Mouse (Mus musculus) limb, embryonic 14.5 days (tissue): ENCODE measurements around the gene Ptprt. TPM values are rescaled to one million over a fixed set of nuclear protein-coding genes. Genes with fewer than 3 reads are reported as not detected.
A peak's percentile ranks its signal among the peaks of the same experiment; 100 is the strongest.

Experiments
- ATAC-seq: fragments of 200-750 bp; cut with Nextera tagmentation; 2 replicates; pipeline ENCODE4 v1.8.0; 2017; ENCODE audit warnings: low read depth, moderate number of reproducible peaks, moderate TSS enrichment; ENCODE audit not compliant: low FRiP score
- DNase-seq: peaks from one replicate; pipeline ENCODE4 v3.0.0-alpha.2; 2015; ENCODE audit warnings: low spot score
- H3K27ac ChIP-seq: fragments of 300-500 bp; sonication (generic); replicated peaks from 2 replicates; pipeline ENCODE4 v1.5.1; 2014; ENCODE audit warnings: low read depth, mild to moderate bottlenecking, low read length, moderate library complexity, mixed read lengths
- H3K27me3 ChIP-seq: fragments of 300-500 bp; sonication (generic); 2 replicates; pipeline ENCODE4 v1.6.1; 2014; ENCODE audit warnings: low read length, mixed read lengths; ENCODE audit not compliant: control insufficient read depth, insufficient read depth
- H3K36me3 ChIP-seq: fragments of 300-500 bp; sonication (generic); 2 replicates; pipeline ENCODE4 v1.6.1; 2014; ENCODE audit warnings: mild to moderate bottlenecking, low read length, moderate library complexity, mixed read lengths; ENCODE audit not compliant: control insufficient read depth, insufficient read depth
- H3K4me1 ChIP-seq: fragments of 300-500 bp; sonication (generic); 2 replicates; pipeline ENCODE4 v1.6.1; 2014; ENCODE audit warnings: antibody characterized with exemption, low read length, mixed read lengths; ENCODE audit not compliant: control insufficient read depth, insufficient read depth
- H3K4me2 ChIP-seq: fragments of 300-500 bp; sonication (generic); replicated peaks from 2 replicates; pipeline ENCODE4 v1.6.1; 2014; ENCODE audit warnings: low read depth, mild to moderate bottlenecking, low read length, moderate library complexity; ENCODE audit not compliant: severe bottlenecking
- H3K4me3 ChIP-seq: fragments of 300-500 bp; sonication (generic); replicated peaks from 2 replicates; pipeline ENCODE4 v1.5.1; 2014; ENCODE audit warnings: low read length
- H3K9ac ChIP-seq: fragments of 300-500 bp; sonication (generic); 2 replicates; pipeline ENCODE4 v1.6.1; 2014; ENCODE audit warnings: mild to moderate bottlenecking, low read depth, low read length, moderate library complexity; ENCODE audit not compliant: severe bottlenecking
- H3K9me3 ChIP-seq: fragments of 300-500 bp; sonication (generic); 2 replicates; pipeline ENCODE4 v1.6.1; 2016; ENCODE audit warnings: low read length; ENCODE audit not compliant: control insufficient read depth
- POLR2A ChIP-seq: fragments of 200-500 bp; IDR thresholded peaks from 2 replicates; pipeline ENCODE4 v1.8.0; 2012; ENCODE audit warnings: inconsistent platforms, mild to moderate bottlenecking, moderate library complexity, borderline replicate concordance; ENCODE audit not compliant: insufficient read depth, insufficient read length; ENCODE audit errors: extremely low read depth
- WGBS: fragments of 180-500 bp; shearing (Covaris S2); extraction: QIAGEN DNeasy Blood & Tissue Kit; methylation state at CpG from one replicate; pipeline ENCODE4 v1.1.7; 2014; 5-methylcytosine and 5-hydroxymethylcytosine counted together
- polyA plus RNA-seq, 2 experiments: library from polyadenylated mRNA; depleted of rRNA in 1 of 2; stranded (reverse) in 1 of 2; unstranded in 1 of 2; fragments of >200 nt; fragmentation: Nextera tagmentation in 1 of 2; extraction: Ambion mirVana in 1 of 2; gene quantifications; 2 replicates each; pipeline versions ENCODE4 v1.2.1 to v1.2.3; 2012 to 2014

Gene Ptprt
- polyA plus RNA-seq, 2 experiments, result 2.2 to 3.1 TPM

GRCm38 (mm10) chr2:161668302-161668986 lies 992.5 kb downstream of the Ptprt start:
- Histone ChIP-seq H3K27me3 (no peaks in the 10 kb centered on the region), H3K4me2 (no peak overlapping the region), H3K27ac (no peak overlapping the region), H3K9ac (no peak overlapping the region), H3K9me3 (no peaks in the 10 kb centered on the region), H3K4me3 (no peak overlapping the region), H3K36me3 (no peaks in the 10 kb centered on the region), H3K4me1 (no peaks in the 10 kb centered on the region)
- no peak for TF ChIP-seq POLR2A
- 76% methylated on average over 12 of the region's 12 CpGs for WGBS
- no peak for DNase-seq
- no peak for ATAC-seq

GRCm38 (mm10) chr2:161661912-161662311 lies 999.0 kb downstream of the Ptprt start:
- ATAC-seq (no peak), DNase-seq (no peak)
- no peaks in the 10 kb centered on the region for H3K9me3 ChIP-seq
- H3K9ac ChIP-seq, result no peak overlapping the region
- H3K36me3 ChIP-seq, result no peaks in the 10 kb centered on the region
- no peak overlapping the region for H3K4me3 ChIP-seq
- WGBS, result 27% methylated on average over 5 of the region's 5 CpGs
- TF ChIP-seq POLR2A, result no peak
- no peak overlapping the region for H3K4me2 ChIP-seq
- H3K4me1 ChIP-seq, result no peaks in the 10 kb centered on the region
- H3K27ac ChIP-seq, result no peak overlapping the region
- H3K27me3 ChIP-seq, result no peaks in the 10 kb centered on the region

- TF ChIP-seq POLR2A, result no peak
- H3K4me2 ChIP-seq, result no peak overlapping the region
- H3K9ac ChIP-seq, result no peak overlapping the region
- H3K4me1 ChIP-seq, result no peaks in the 10 kb centered on the region
- DNase-seq (peak; percentile 31), ATAC-seq (no peak)
- no peak overlapping the region for H3K4me3 ChIP-seq
- no peaks in the 10 kb centered on the region for H3K27me3 ChIP-seq
- H3K27ac ChIP-seq, result no peak overlapping the region
- 13% methylated on average over 4 of the region's 4 CpGs for WGBS
- H3K36me3 ChIP-seq, result no peaks in the 10 kb centered on the region
- H3K9me3 ChIP-seq, result no peaks in the 10 kb centered on the region
Observed at GRCm38 (mm10) chr2:161660827-161661226, 1000.1 kb downstream of the Ptprt start.

- Histone ChIP-seq H3K27me3 (no peaks in the 10 kb centered on the region), H3K36me3 (no peaks in the 10 kb centered on the region), H3K9ac (no peak overlapping the region), H3K4me1 (no peaks in the 10 kb centered on the region), H3K9me3 (no peaks in the 10 kb centered on the region), H3K4me2 (no peak overlapping the region), H3K27ac (no peak overlapping the region), H3K4me3 (no peak overlapping the region)
- no peak for TF ChIP-seq POLR2A
- WGBS, result 83% methylated on average over 4 of the region's 4 CpGs
- ATAC-seq (no peak), DNase-seq (no peak)
Observed at GRCm38 (mm10) chr2:161657046-161657445, 1003.9 kb downstream of the Ptprt start.

GRCm38 (mm10) chr2:161656632-161657031 lies 1004.3 kb downstream of the Ptprt start:
- Histone ChIP-seq H3K4me1 (no peaks in the 10 kb centered on the region), H3K4me3 (no peak overlapping the region), H3K9ac (no peak overlapping the region), H3K27me3 (no peaks in the 10 kb centered on the region), H3K36me3 (no peaks in the 10 kb centered on the region), H3K4me2 (no peak overlapping the region), H3K9me3 (no peaks in the 10 kb centered on the region), H3K27ac (no peak overlapping the region)
- TF ChIP-seq POLR2A, result no peak
- no peak for ATAC-seq
- 87% methylated on average over 3 of the region's 3 CpGs for WGBS
- no peak for DNase-seq
